In genomic region chr6:138872495-138873415, GRCm38 (mm10) we compare ENCODE assay signal across 12 mouse cellular contexts.
DNase-seq lines count a peak whose midpoint lies in the region; ATAC-seq lines count a peak whose summit lies in the region.
"Had no signal": no experiment of that assay in that cellular context is flagged by ENCODE, and none has a peak within 500 bp of the region (broad histone marks: within the 10 kb centered on the region; RNA-seq: fewer than 3 reads in every experiment).

No protein-coding gene starts in this region.

- H3K9me3 ChIP-seq in hindbrain, embryonic 15.5 days = no peaks in the 10 kb centered on the region
- H3K9me3 ChIP-seq in hindbrain, embryonic 12.5 days (replicated peaks) = no peaks in the 10 kb centered on the region
- no peaks in the 10 kb centered on the region for H3K9me3 ChIP-seq in forebrain, embryonic 12.5 days

- peak; percentile 15 for DNase-seq in layer of hippocampus, adult 9-10 months (ENCODE audit: low spot score)
- peak; percentile 44 for DNase-seq in retina, embryonic 14.5 days (ENCODE audit: low spot score)
- DNase-seq in spleen, postnatal 14 days (ENCODE audit: low spot score in 2 of 2) = no peak
- no peak for DNase-seq in urinary bladder, adult 18-20 months (ENCODE audit: low spot score in 2 of 2)
- DNase-seq in adipocyte (ENCODE audit: low spot score) = no peak
- DNase-seq: adrenal gland, adult 2 months; kidney, postnatal 4 days had no signal

- H3K27ac ChIP-seq in hindbrain, embryonic 15.5 days (replicated peaks) = no peak overlapping the region
- no peak overlapping the region for H3K27ac ChIP-seq in hindbrain, embryonic 12.5 days
- no peak overlapping the region for H3K27ac ChIP-seq in forebrain, embryonic 12.5 days
- H3K27ac ChIP-seq: stomach, postnatal 0 days had no signal

- no peaks in the 10 kb centered on the region; the same call in 1 of the 2 replicates for H3K4me1 ChIP-seq in hindbrain, embryonic 15.5 days (replicated peaks)
- H3K4me1 ChIP-seq in hindbrain, embryonic 12.5 days = no peaks in the 10 kb centered on the region
- peaks cover 6% of the 10 kb centered on the region; the same call in 1 of the 2 replicates for H3K4me1 ChIP-seq in forebrain, embryonic 12.5 days

- no peaks in the 10 kb centered on the region for H3K27me3 ChIP-seq in hindbrain, embryonic 15.5 days
- no peaks in the 10 kb centered on the region for H3K27me3 ChIP-seq in hindbrain, embryonic 12.5 days
- no peaks in the 10 kb centered on the region for H3K27me3 ChIP-seq in forebrain, embryonic 12.5 days

- no peak overlapping the region for H3K9ac ChIP-seq in hindbrain, embryonic 15.5 days
- H3K9ac ChIP-seq in hindbrain, embryonic 12.5 days = no peak overlapping the region
- H3K9ac ChIP-seq in forebrain, embryonic 12.5 days = no peak overlapping the region

- H3K4me2 ChIP-seq in hindbrain, embryonic 15.5 days = peak overlapping the region; percentile 36
- no peak overlapping the region for H3K4me2 ChIP-seq in hindbrain, embryonic 12.5 days (replicated peaks)
- peak overlapping the region; percentile 17; the same call in 1 of the 2 replicates for H3K4me2 ChIP-seq in forebrain, embryonic 12.5 days

- peak; percentile 80 for ATAC-seq in hindbrain, embryonic 15.5 days (ENCODE audit: low FRiP score, low read depth)
- no peak for ATAC-seq in hindbrain, embryonic 12.5 days (ENCODE audit: low FRiP score)
- peak; percentile 72 for ATAC-seq in forebrain, embryonic 12.5 days (ENCODE audit: low FRiP score)
- ATAC-seq: intestine, postnatal 0 days had no signal

- H3K4me3 ChIP-seq in hindbrain, embryonic 15.5 days = no peak overlapping the region
- H3K4me3 ChIP-seq in hindbrain, embryonic 12.5 days = no peak overlapping the region
- H3K4me3 ChIP-seq in forebrain, embryonic 12.5 days (replicated peaks) = no peak overlapping the region

- H3K36me3 ChIP-seq in hindbrain, embryonic 15.5 days = no peaks in the 10 kb centered on the region
- H3K36me3 ChIP-seq in hindbrain, embryonic 12.5 days = no peaks in the 10 kb centered on the region
- no peaks in the 10 kb centered on the region for H3K36me3 ChIP-seq in forebrain, embryonic 12.5 days (replicated peaks)

- WGBS in hindbrain, embryonic 15.5 days = 55% methylated on average over 20 of the region's 20 CpGs
- WGBS in hindbrain, embryonic 12.5 days = 71% methylated on average over 20 of the region's 20 CpGs
- WGBS in forebrain, embryonic 12.5 days = 38% methylated on average over 20 of the region's 20 CpGs

Comparison
In these comparisons a context has a peak if more than half of its experiments do, and no peak if none do; other contexts are left out.
1. DNase-seq: peak in layer of hippocampus, adult 9-10 months (single experiment) and retina, embryonic 14.5 days (single experiment); none in spleen, postnatal 14 days (0 of 2), urinary bladder, adult 18-20 months (0 of 2) and adipocyte (single experiment).